Mouse (Mus musculus): Measurements from ENCODE around the gene Prdm11.
A peak's percentile ranks its signal among the peaks of the same experiment; 100 is the strongest.

Gene Prdm11

GRCm38 (mm10) chr2:92917405-92918142 is 128.4 kb downstream of the Prdm11 start:
- peak; percentile 41 for DNase-seq

GRCm38 (mm10) chr2:92915659-92916631 is 130.0 kb downstream of the Prdm11 start:
- peak; percentile 69 for DNase-seq
